Mouse (Mus musculus): ENCODE data around the gene H2-T23.
"Not testable (repeated sequence)": the region's sequence is repeated elsewhere in the genome, so short reads cannot be mapped to it uniquely, and the experiment has no call there.

Gene H2-T23

GRCm38 (mm10) chr17:36023710-36024654 lies 8.7 kb downstream of the H2-T23 start:
- no peak for DNase-seq (ENCODE audit: extremely low spot score, low spot score)

GRCm38 (mm10) chr17:36022922-36023321 lies 9.7 kb downstream of the H2-T23 start:
- DNase-seq (ENCODE audit: extremely low spot score, low spot score), result no peak

GRCm38 (mm10) chr17:36022098-36022497 lies 10.6 kb downstream of the H2-T23 start:
- DNase-seq (ENCODE audit: extremely low spot score, low spot score), result no peak

GRCm38 (mm10) chr17:36021309-36021708 lies 11.3 kb downstream of the H2-T23 start:
- no peak for DNase-seq (ENCODE audit: extremely low spot score, low spot score)

GRCm38 (mm10) chr17:36020191-36021073 lies 12.2 kb downstream of the H2-T23 start, which contains the start of gene H2-T24:
H2-T24 (minus strand) TSS chr17:36020560.
- no peak for DNase-seq (ENCODE audit: extremely low spot score, low spot score)

- DNase-seq (ENCODE audit: extremely low spot score, low spot score), result no peak
Measured at GRCm38 (mm10) chr17:36019519-36019918, 13.1 kb downstream of the H2-T23 start.

GRCm38 (mm10) chr17:36018979-36019378 lies 13.7 kb downstream of the H2-T23 start:
- DNase-seq (ENCODE audit: extremely low spot score, low spot score), result no peak

- DNase-seq (ENCODE audit: extremely low spot score, low spot score), result no peak
Measured at GRCm38 (mm10) chr17:36017046-36017445, 15.6 kb downstream of the H2-T23 start.

- DNase-seq (ENCODE audit: extremely low spot score, low spot score), result no peak
Measured at GRCm38 (mm10) chr17:36014977-36015376, 17.7 kb downstream of the H2-T23 start.

GRCm38 (mm10) chr17:36004409-36004808 lies 28.2 kb downstream of the H2-T23 start:
- DNase-seq (ENCODE audit: extremely low spot score, low spot score), result not testable (repeated sequence)

GRCm38 (mm10) chr17:36003331-36003730 lies 29.3 kb downstream of the H2-T23 start:
- DNase-seq (ENCODE audit: extremely low spot score, low spot score), result no peak

- DNase-seq (ENCODE audit: extremely low spot score, low spot score), result no peak
Measured at GRCm38 (mm10) chr17:36001966-36002365, 30.7 kb downstream of the H2-T23 start.

GRCm38 (mm10) chr17:36001121-36001897 lies 31.3 kb downstream of the H2-T23 start:
- DNase-seq (ENCODE audit: extremely low spot score, low spot score), result no peak

GRCm38 (mm10) chr17:36000349-36000748 lies 32.3 kb downstream of the H2-T23 start:
- no peak for DNase-seq (ENCODE audit: extremely low spot score, low spot score)

GRCm38 (mm10) chr17:35999356-35999755 lies 33.3 kb downstream of the H2-T23 start:
- DNase-seq (ENCODE audit: extremely low spot score, low spot score), result no peak

- DNase-seq (ENCODE audit: extremely low spot score, low spot score), result no peak
Measured at GRCm38 (mm10) chr17:35998545-35999305, 33.9 kb downstream of the H2-T23 start.

GRCm38 (mm10) chr17:35997713-35998510 lies 34.7 kb downstream of the H2-T23 start:
- DNase-seq (ENCODE audit: extremely low spot score, low spot score), result no peak

- DNase-seq (ENCODE audit: extremely low spot score, low spot score), result peak; percentile 95
Measured at GRCm38 (mm10) chr17:35996949-35997348, 35.7 kb downstream of the H2-T23 start.

- DNase-seq (ENCODE audit: extremely low spot score, low spot score), result peak; percentile 30
Measured at GRCm38 (mm10) chr17:35994879-35995240, 37.8 kb downstream of the H2-T23 start.

Measured in neural tube, embryonic 10.5 days (tissue).